Mouse (Mus musculus): ENCODE data around the gene Gm156.
"Not testable (repeated sequence)": the region's sequence is repeated elsewhere in the genome, so short reads cannot be mapped to it uniquely, and the experiment has no call there.

Gm156 gene

DNA sequence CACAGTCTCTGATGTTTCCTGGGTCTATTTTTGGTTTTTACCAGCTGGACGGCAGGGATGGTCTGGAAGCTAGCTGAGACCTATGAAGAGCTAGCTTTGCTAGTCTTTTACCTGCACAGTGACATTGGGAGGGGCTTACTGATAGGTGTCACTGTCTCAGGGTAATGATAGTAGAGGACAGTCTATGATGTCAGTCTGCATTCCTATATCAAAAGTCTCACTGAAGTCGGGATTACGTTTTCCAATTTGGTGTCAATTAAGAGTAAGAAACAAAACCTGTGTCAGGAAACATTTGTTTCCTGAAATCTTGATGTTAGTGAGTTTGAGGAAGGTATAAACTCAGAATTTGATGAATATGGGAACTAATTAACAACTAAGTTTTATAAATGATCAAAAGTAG lies at the start of gene Gm156:
Gene Gm156 (minus strand): TSS at position 101 of the 400 bp plus-strand sequence.
- not testable (repeated sequence) for DNase-seq (ENCODE audit: low spot score in 2 of 2)

DNA sequence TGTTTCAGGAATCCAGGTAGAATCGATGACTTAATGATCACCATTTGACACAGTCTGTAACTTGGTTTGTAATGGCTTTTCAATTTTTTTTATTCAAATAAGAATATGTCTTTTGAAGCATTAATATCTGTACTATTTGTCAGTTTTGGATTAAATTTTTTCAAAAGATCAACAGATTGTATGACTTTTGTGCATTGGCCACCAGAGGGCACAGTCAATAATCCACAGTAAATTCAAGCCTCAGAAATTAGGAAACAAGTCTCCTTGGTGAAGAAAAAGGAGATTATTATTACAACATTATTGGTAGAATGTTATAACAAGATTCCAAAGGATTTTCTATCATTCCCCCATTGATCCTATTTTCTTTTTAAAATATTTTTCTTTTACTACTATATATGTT lies 41.5 kb upstream of the Gm156 start:
- no peak for DNase-seq (ENCODE audit: low spot score in 2 of 2)

DNA sequence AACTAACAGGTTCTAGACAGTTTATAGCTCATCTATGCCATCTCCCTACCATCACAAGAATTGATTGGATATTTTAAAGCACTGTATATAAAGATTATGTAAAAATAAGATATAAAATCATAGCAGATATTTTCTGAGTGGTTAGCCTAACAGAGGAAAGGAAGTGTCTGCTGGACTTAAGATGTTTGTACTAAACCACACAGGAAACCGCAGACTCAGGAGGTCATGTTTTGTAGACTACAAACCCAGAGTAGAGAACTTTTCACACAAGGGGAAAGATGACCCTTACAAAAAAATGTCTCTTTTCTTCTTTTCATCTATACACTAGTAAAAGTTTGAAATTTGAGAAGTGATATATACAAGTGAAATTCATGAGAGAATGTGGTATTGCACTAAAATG lies 39.9 kb upstream of the Gm156 start:
- no peak for DNase-seq (ENCODE audit: low spot score in 2 of 2)

DNA sequence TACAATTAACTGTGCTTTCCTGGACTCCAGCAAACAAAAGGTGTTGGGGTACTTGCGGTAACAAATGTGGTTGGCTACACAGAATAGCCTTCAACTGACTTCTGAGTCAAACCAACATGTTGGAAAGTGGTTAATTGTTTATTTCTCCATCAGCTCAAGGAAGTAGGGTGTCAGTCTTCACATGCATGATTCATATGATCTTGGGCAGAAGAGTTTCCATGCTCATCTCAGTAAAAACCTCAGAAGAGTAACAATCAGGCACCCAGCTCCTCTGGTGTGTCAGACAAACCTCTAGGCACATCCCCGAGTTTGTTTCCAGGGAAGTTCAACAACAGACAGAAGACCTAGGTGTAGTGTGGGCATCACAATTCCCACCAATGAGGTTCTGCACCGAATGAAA lies 33.7 kb upstream of the Gm156 start:
- DNase-seq (ENCODE audit: low spot score in 2 of 2) = no peak

DNA sequence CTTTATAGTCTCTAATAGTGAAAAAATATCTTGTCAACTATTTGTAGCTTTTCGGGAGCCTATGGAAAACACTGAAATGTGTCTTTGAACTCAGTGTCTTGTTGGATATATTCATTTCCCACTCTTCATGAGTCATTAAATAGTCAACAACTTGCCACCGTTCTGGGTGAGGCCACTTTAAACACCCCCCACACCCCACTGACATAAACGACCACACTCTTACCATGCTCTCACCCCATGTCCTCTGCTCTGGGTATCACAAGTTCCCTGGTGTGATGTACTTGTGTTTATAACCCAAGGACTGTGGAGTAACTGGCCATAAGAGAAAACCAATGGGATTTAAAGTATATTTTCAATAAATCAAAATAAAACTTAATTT lies 36.4 kb downstream of the Gm156 start:
- DNase-seq (ENCODE audit: low spot score in 2 of 2) = no peak

DNA sequence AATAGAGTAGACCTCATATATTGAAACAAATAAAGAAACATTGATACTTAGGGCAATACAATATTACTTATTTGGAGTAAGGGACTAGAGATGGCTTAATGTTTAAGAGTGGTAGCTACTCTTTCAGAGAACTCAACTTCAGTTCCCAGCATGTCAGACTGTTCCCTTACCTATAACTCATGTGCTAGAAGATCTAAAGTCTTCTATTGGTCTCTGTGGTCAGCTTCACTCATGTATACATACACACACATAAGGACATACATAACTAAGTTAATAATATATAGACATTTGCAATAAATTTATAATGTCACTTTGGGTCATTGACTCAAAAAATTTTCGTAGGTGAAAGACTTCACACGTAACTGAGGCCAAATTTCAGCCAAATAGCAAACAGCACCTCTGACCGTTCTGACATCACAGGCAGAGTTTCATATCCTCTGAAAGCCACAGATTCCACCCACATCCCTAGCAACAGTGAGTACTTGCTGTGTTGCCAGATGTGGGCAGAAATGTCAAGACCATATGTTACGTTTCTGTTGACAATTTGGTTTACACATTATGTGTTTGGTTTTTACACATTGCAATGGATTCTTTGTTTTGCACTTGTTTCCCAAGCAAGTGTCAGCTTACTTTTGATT lies 36.9 kb downstream of the Gm156 start:
- DNase-seq (ENCODE audit: low spot score in 2 of 2) = no peak

DNA sequence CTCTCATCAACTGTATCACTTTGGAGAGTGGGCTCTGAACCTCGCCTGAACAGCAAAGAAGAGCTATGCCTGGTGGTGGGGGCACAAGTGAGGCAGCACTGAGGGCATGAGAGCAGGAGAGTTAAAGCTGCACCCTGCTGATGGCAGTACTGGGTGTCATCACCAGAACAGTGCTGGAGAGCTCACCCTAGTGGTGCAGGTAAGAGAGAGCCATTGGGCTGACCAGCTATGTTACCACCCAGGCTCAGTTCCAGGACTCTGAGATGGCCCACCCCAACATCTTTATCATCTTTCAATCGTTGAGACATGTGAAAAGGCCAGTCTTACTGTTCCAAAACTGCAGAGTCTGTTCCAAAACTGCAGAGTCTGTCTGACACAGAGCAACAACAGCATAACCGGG lies 37.9 kb downstream of the Gm156 start:
- no peak for DNase-seq (ENCODE audit: low spot score in 2 of 2)

DNA sequence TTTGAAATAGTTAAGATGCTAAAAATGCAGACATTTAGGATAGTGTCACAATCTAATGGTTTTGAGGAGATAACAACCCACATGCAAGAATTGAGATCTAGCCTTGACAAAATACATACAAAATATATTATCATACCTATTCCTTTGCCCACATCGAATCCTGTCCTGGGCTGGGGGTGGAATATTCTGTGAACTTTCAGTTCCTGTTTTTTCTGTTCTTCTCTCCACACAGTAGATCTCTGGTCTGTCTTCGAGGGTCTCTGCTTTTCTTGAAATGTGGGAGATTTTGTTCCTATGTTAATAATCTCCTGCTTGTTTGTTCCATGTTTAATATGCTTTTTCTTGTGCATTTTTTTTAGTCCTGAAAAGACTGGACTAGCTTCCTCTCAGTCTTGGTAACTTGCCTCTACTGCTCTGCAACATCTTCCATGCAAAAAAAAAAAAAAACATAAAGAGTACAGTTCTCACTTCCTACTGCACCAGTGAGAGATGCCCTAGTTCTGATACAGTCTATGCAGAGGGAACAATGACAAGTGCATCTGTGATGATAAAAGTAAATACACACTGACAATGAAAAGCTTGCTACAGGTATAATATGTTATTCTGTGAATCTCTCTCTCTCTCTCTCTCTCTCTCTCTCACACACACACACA lies 43.9 kb downstream of the Gm156 start, which contains the start of gene Klri2:
Gene Klri2 (minus strand): TSS at position 416 of the 653 bp plus-strand sequence.
- no peak for DNase-seq (ENCODE audit: low spot score in 2 of 2)

DNA sequence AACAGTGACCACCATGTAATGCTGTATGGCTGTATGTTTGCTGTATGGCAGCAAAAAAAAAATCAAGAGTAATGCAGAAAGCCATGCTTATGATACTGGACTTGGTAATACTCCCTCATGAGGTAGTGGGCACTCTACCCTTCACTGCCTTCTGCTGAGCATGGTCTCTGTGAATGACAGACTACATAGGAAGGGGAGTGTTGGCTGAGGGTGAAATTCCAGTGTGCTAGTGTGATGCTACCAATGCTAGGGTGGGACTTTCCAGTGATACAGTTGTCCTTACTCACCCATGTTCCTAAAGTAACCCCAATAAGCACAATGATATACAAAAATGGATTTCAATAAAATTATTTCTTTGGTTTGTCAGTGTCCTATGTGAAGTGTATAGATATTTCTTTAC lies 47.7 kb downstream of the Gm156 start:
- no peak for DNase-seq (ENCODE audit: low spot score in 2 of 2)

DNA sequence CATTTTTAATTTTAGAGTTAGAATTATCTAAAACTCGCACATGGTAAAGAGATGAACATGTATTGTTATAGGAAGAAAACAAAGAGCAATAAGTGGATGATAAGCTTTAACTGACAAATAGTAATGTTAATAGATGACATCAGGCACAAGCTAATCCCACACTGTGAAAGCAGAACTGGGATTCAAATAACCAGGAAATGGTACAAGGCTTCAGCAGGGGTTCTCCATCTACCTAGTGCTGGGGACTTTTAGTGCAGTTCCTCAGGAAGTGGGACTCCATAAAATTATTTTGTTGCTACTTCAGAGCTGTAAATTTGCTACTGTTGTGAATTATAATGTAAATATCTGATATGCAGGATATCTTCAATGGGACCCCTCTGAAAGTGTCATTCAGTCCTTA lies 56.8 kb downstream of the Gm156 start:
- DNase-seq (ENCODE audit: low spot score in 2 of 2) = no peak

DNA sequence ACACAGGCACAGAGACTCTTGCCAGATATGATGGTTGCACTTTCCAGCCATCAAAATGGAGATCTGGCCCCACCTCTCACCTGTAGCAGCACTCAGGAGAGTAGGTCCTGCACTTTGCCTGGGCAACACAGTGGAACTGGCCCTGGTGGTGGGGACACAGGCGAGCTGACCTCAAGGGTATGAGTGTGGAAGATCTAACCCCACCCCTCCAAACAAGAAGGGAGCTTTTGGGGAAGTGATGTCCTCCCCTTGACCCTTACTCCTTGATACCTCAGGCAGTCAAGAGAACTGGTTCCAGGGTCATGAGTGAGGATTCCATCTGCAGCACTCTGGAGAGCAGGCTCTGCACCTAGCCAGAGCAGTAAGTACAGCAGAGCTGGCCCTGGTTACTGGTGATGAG lies 62.7 kb downstream of the Gm156 start:
- DNase-seq (ENCODE audit: low spot score in 2 of 2) = no peak

DNA sequence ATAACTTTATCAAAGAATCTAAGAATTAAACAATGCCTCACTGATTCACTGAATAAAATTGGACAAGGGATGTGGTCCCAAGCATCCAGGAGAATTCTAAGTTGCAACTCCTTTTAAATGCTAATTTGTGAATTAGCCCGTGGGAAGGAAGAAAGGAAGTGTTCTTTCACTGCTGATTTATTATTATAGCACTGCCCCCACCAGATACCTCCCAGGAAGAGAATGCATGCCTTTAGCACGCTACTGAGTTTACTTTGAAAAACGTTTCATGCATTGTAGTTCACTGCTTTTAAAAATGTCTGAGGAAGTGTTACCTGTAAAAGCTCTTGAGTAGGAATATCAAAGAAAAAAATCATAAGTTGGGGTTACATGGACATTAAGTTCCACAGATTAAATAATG lies 63.6 kb downstream of the Gm156 start:
- no peak for DNase-seq (ENCODE audit: low spot score in 2 of 2)

DNA sequence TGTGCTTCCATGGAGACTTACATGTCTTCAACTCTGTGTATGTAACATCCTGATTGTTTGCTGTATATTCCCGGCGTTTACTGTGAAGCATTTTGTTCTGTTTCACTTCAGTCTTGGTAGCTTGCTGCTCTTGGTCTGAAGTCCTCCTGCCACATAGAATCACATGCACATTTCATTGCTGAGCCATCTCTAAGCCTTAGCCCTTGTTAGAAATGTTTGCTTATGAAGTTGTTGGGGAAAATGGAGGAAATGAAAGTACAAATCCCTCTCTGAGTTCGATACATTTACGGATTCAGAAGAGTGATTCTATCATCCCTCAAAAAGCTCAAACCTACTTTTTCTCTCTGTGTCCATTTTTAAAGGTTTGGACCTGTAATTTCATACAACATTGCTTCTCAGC lies 67.0 kb downstream of the Gm156 start, which contains the start of gene Klri1:
Gene Klri1 (minus strand): TSS at position 101 of the 400 bp plus-strand sequence.
- DNase-seq (ENCODE audit: low spot score in 2 of 2) = no peak
